Mouse (Mus musculus) adrenal gland, postnatal 4 days (tissue): ENCODE data around the gene Usp25. TPM values are rescaled to one million over a fixed set of nuclear protein-coding genes. Genes with fewer than 3 reads are reported as not detected.

Source experiments
- DNase-seq, 2 experiments: peaks; one replicate each; pipeline ENCODE4 v3.0.0; 2021 to 2022; ENCODE audit warnings: low spot score in 2 of 2, mixed read lengths in 2 of 2
- total RNA-seq, 2 experiments: library from RNA; stranded (reverse); gene quantifications; 2 replicates each; pipeline ENCODE4 v1.2.3; 2021

Gene Usp25
- total RNA-seq, 2 experiments from 2014 or later = 51.3 to 54.0 TPM

DNA sequence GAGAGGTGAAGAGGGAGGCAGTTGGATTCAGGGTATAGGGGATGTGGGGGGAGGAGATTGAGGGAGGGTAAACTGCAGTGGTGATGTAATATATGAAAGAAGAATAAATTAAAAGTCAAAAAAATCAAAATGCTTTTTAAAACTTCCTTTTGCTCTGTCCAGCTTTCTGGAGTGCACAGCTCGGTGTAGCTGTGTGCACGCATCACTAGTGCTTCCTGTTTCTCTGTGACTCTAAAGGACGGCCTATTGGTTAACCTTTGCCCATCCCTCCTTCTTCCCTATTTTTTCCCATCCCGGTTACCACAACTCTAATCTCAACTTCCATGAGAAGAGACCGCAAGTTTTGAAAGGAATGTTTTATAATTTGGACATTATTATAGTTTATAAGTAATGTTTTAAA lies 119.5 kb downstream of the Usp25 start:
- DNase-seq = no peak

GRCm38 (mm10) chr16:77140651-77141050 lies 127.1 kb downstream of the Usp25 start:
- DNase-seq = no peak

DNA sequence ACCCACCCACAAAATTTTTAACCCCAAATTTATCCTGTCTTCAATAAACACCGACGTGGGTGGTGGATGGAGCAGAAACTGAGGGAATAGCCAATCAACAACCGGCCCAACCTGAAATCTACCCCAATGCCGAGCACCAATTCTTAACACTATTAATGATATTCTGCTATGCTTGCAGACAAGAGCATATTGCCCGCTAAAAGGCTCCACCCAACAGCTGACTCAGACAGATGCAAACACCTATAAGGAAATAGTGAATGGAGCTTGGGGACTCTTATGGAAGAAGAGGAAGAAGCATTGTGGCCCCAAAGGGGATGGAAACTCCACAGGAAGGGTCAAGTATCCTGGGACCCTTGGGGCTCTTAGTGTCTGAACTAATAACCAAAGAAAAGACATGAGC lies 133.3 kb downstream of the Usp25 start:
- DNase-seq = no peak

DNA sequence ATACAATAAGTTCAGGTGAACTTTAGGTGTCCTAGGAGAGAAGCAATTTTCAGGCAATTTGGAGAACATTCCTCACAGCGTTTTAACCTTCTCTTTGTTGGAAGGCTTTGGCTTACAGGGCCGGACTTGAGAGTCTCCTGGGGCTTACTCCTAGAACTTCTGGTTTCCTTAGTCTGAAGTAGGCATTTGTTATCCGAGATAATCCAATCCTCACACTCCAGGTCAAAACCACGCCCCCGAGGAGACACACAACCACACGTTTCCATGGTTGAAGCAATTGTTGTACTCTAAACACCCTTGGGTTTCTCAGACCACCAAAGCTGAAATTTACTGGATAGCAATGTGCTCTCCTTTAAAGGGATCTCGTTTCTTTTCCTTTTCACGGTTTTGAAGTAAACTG lies 136.8 kb downstream of the Usp25 start:
- no peak for DNase-seq

DNA sequence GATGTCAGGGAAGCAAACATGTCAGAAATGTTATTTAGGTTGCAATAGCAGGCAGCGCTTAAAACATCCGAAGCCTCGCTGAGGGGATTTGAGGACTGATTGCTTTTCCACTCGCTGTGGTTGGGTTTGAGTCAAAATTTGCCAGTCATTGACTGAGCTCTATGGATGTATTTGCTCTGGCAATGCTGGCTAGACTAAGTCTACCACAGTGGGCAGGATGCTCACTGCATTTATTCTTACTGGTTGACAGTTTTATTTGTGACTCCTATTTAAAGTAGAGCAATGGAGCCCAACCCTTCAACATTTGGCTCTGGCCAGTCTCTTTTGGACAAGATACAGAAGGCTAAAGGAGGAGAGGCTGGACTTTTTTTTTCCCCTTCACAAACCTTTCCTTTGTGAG lies 137.4 kb downstream of the Usp25 start:
- DNase-seq = no peak

DNA sequence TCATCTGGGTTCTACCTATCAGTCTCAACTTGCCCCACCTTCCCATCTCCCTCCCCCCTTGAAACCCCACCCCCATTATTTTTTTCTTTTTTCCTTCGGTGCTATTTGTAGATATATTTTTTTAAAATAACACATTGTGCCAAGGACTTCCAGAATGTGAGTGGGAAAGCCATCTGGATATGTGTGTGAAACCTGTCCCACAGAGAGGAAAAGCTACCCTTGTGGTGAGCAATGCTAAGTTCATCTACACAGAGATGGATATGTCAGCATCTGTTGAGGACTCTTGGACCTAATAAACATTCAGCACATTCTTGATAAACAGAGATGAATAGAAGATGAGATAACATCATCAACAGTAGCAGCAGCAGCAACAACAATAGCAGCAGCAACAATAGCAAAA lies 138.8 kb downstream of the Usp25 start:
- no peak for DNase-seq

DNA sequence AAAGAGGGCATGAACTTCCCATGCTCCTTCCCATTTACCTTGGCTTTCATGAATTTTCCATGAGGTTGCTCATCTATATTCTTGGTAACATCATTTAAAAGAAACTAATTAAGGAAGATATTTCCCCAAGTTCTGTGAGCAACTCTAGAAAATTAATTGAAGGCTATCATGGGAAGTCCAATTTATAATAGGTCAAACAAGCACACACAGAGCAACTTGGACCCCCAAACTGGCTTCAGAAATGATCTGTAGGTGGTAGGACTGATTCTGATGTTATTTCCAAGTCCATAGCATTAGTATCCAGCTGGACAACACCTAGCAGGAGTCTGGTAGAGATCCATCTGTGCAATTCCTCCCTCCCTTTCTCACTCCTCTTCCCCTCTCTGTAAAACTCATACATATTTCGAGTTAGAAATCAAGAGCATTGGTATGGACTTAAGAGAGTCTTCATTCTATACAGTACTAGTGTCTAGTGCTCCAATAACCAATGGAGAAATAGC lies 139.8 kb downstream of the Usp25 start:
- no peak for DNase-seq

DNA sequence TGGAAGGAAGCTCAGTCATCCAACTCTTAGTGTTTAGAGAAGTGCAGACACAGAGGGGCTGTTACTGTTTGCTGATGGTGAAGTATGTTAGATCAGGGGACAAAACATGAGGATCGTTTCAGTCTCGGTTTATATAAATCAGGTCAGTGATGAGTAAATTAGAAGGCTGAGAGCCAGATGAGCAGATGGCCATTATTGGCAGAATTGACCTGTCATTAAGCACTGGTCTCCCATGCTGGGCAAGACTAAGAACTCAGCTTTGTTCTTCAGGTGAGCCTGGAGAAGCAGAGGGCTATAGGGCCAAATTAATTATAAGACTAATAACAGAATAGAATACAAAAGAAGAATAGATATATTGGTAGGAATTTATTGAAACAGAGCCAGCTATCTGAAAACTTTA lies 140.3 kb downstream of the Usp25 start:
- no peak for DNase-seq

DNA sequence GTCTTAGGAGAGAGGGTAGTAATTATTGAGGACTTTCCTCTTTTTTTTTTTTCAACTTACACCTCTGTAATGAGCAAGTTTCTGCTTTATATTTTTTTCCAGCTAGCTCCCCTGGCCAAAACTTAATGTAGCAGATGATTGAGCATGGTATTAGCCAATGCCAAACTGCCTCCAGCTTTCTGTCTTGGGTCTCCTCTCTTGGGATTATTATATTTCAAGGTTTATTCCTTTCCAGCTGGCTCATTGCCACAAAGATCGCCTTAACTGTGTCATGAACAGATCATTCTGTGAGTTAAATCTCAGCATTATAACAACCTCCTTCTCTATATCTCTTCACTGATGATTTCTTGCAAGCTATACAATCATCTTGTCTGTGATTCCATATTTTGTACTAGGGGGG lies 141.3 kb downstream of the Usp25 start:
- DNase-seq = no peak
